Mouse (Mus musculus): ENCODE results near the gene Slc39a11.

Gene Slc39a11

GRCm38 (mm10) chr11:113196234-113197007 lies 453.5 kb downstream of the Slc39a11 start:
- CTCF ChIA-PET = interaction anchor here (0.6 kb wide), 1 partner anchor 422 kb away, joined by 3 read pairs; no protein-coding TSS in a partner anchor

All from spleen, embryonic (tissue).